Mouse (Mus musculus) testis, adult 2 months (tissue): ENCODE data around the gene Hist1h4f.

Experiments
- CTCF ChIP-seq: fragments of 200-500 bp; IDR thresholded peaks from 2 replicates; pipeline ENCODE4 v1.5.1; 2012; ENCODE audit warnings: low read depth, mild to moderate bottlenecking, inconsistent platforms, low read length, moderate library complexity; ENCODE audit not compliant: control insufficient read depth, insufficient read depth, insufficient replicate concordance
- POLR2A ChIP-seq: fragments of 200-500 bp; IDR thresholded peaks from 2 replicates; pipeline ENCODE4 v1.6.1; 2012; ENCODE audit warnings: low read depth, mild to moderate bottlenecking, inconsistent platforms, low read length, moderate library complexity; ENCODE audit not compliant: control insufficient read depth

DNA sequence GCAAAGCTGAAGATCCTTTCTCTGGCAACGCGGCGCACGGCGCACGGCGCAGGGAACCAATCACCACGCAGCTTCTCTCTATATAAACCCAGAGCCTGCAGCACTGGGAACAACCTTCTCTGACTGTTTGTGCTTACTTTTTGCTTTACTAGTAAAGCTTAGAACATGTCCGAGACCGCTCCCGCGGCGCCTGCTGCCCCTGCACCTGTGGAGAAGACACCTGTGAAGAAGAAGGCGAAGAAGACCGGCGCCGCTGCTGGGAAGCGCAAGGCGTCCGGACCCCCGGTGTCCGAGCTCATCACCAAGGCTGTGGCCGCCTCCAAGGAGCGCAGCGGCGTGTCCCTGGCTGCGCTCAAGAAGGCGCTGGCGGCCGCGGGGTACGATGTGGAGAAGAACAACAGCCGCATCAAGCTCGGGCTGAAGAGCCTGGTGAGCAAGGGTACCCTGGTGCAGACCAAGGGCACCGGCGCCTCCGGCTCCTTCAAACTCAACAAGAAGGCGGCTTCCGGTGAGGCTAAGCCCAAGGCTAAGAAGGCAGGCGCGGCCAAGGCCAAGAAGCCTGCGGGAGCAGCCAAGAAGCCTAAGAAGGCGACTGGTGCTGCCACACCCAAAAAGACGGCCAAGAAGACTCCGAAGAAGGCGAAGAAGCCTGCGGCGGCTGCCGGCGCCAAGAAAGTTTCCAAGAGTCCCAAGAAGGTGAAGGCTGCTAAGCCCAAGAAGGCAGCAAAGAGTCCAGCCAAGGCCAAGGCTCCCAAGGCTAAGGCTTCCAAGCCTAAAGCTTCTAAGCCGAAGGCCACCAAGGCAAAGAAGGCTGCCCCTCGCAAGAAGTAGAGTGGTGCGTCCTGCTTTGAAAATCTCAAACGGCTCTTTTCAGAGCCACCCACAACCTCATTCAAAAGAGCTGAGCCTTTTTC lies 3.7 kb upstream of the Hist1h4f start:
- TF ChIP-seq POLR2A, result peak; percentile 39; the same call in 1 of the 2 replicates
- TF ChIP-seq CTCF, result no peak
